Mouse (Mus musculus): Measurements from ENCODE around the gene Slc51b. TPM values are rescaled to one million over a fixed set of nuclear protein-coding genes. Genes with fewer than 3 reads are reported as not detected.

Slc51b gene
- polyA plus RNA-seq, 1 experiment, result 13.6 TPM

DNA sequence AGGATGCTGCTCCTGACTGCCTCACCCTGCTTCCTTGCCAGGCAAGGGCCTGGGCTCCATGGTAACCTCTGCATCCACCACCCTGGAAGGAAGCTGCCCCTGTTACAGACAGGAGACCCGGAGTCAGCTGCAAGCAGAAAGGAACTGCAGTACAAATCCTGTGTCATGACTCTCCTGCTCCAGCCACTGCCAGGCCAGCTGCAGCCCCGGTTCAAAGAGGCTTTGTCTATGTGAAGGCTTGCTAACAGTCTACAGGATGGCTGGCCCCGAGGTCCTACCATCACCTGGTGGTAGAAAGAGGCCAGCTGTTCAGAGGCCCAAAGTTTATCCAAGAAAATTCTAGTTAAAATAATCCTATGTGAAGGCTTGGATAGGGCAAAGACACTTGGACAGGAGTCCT lies 11.4 kb downstream of the Slc51b start:
- no peaks in the 10 kb centered on the region for H3K27me3 ChIP-seq (ENCODE audit: control insufficient read depth, insufficient read depth, low read length)
- H3K36me3 ChIP-seq (ENCODE audit: control insufficient read depth, insufficient read depth, low read length), result peaks cover 36% of the 10 kb centered on the region
- H3K27ac ChIP-seq (ENCODE audit: insufficient read depth, low read depth, low read length), result no peak overlapping the region
- H3K4me1 ChIP-seq (ENCODE audit: control insufficient read depth, insufficient read depth, insufficient read length, low read length), result peaks cover 23% of the 10 kb centered on the region; the same call in 1 of the 2 replicates
- 62% methylated on average over 3 of the region's 3 CpGs for WGBS
- TF ChIP-seq CTCF (IDR thresholded peaks at IDR 0.05; ENCODE audit: extremely low read depth, insufficient read length, insufficient replicate concordance, low read depth, low read length), result no peak
- TF ChIP-seq POLR2A (IDR thresholded peaks at IDR 0.05; ENCODE audit: low read depth, low read length), result no peak
- H3K4me3 ChIP-seq (ENCODE audit: low read depth, low read length), result no peak overlapping the region

DNA sequence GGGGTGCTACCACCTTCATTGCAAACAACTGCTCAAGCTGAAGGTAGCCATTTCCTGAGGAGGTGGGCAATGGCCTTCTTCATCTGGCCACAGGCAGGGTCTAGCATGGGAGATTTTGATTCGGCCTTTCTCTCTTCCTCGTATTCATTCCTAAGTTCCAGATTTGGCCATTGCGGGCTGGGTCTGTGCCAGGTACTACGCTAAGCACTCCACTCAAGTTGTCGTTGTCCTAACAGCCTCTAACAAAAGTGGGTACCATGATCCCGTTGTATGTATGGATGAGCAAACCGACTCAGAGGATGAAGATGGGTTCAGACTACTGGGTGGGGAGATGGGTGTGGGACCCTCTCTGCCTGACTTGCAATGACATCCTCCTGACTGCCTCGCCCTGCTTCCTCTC lies 12.4 kb downstream of the Slc51b start:
- no peak overlapping the region for H3K4me3 ChIP-seq (ENCODE audit: low read depth, low read length)
- peaks cover 21% of the 10 kb centered on the region; the same call in 1 of the 2 replicates for H3K4me1 ChIP-seq (ENCODE audit: control insufficient read depth, insufficient read depth, insufficient read length, low read length)
- TF ChIP-seq CTCF (IDR thresholded peaks at IDR 0.05; ENCODE audit: extremely low read depth, insufficient read length, insufficient replicate concordance, low read depth, low read length) (no peak), POLR2A (IDR thresholded peaks at IDR 0.05; ENCODE audit: low read depth, low read length) (no peak)
- WGBS, result 84% methylated on average over 8 of the region's 8 CpGs
- no peak overlapping the region for H3K27ac ChIP-seq (ENCODE audit: insufficient read depth, low read depth, low read length)
- H3K36me3 ChIP-seq (ENCODE audit: control insufficient read depth, insufficient read depth, low read length), result peaks cover 35% of the 10 kb centered on the region
- no peaks in the 10 kb centered on the region for H3K27me3 ChIP-seq (ENCODE audit: control insufficient read depth, insufficient read depth, low read length)

DNA sequence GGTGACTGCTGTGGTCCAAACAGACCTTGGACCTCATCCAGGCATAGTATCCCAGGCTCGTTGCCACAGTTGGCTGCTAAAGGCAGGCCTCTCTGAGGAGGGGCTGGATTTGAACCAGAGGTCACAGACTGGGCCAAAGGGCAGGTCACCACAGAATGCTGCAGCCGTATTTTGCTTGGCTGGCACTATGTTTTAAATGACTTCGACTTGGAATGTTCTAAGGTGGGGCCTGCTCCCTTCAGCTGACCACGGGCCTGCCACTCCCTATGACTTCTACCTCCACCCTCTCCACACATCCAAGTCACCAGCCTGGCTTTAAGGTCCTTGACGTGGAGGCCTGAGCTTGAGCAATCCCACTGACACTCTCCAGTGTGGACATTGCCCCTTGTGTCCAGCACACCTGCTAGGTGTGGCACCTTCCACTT lies 13.9 kb downstream of the Slc51b start:
- peaks cover 26% of the 10 kb centered on the region for H3K36me3 ChIP-seq (ENCODE audit: control insufficient read depth, insufficient read depth, low read length)
- 35% methylated on average over 5 of the region's 5 CpGs for WGBS
- H3K4me3 ChIP-seq (ENCODE audit: low read depth, low read length), result no peak overlapping the region
- peaks cover 27% of the 10 kb centered on the region; the same call in 1 of the 2 replicates for H3K4me1 ChIP-seq (ENCODE audit: control insufficient read depth, insufficient read depth, insufficient read length, low read length)
- H3K27me3 ChIP-seq (ENCODE audit: control insufficient read depth, insufficient read depth, low read length), result no peaks in the 10 kb centered on the region
- TF ChIP-seq POLR2A (IDR thresholded peaks at IDR 0.05; ENCODE audit: low read depth, low read length), result no peak
- no peak for TF ChIP-seq CTCF (IDR thresholded peaks at IDR 0.05; ENCODE audit: extremely low read depth, insufficient read length, insufficient replicate concordance, low read depth, low read length)
- peak overlapping the region; percentile 85 for H3K27ac ChIP-seq (ENCODE audit: insufficient read depth, low read depth, low read length)

DNA sequence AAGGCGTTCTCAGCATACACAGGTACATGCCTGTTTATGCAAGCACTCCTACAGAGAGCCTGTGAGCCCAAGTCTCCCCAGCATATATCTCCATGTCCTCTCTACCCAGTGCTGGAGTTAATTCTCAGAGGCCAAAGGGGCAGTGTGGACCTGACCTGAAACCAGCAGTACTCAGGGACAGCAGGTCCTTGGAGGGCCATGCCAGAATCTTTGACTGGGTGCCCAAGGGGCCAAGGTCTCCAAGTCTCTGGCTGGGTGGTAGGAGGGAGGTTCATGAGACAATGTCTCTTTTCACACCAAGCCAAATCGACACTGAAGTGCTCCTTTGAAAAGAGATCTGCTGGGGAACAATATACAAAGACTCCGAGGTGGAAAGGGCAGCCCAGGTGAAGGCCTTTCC lies 14.9 kb downstream of the Slc51b start:
- Histone ChIP-seq H3K27ac (ENCODE audit: insufficient read depth, low read depth, low read length) (peak overlapping the region; percentile 85), H3K27me3 (ENCODE audit: control insufficient read depth, insufficient read depth, low read length) (no peaks in the 10 kb centered on the region), H3K36me3 (ENCODE audit: control insufficient read depth, insufficient read depth, low read length) (peaks cover 18% of the 10 kb centered on the region), H3K4me3 (ENCODE audit: low read depth, low read length) (no peak overlapping the region), H3K4me1 (ENCODE audit: control insufficient read depth, insufficient read depth, insufficient read length, low read length) (peaks cover 27% of the 10 kb centered on the region; the same call in 1 of the 2 replicates)
- no peak for TF ChIP-seq POLR2A (IDR thresholded peaks at IDR 0.05; ENCODE audit: low read depth, low read length)
- no peak for TF ChIP-seq CTCF (IDR thresholded peaks at IDR 0.05; ENCODE audit: extremely low read depth, insufficient read length, insufficient replicate concordance, low read depth, low read length)
- WGBS, result 82% methylated on average over 3 of the region's 3 CpGs

DNA sequence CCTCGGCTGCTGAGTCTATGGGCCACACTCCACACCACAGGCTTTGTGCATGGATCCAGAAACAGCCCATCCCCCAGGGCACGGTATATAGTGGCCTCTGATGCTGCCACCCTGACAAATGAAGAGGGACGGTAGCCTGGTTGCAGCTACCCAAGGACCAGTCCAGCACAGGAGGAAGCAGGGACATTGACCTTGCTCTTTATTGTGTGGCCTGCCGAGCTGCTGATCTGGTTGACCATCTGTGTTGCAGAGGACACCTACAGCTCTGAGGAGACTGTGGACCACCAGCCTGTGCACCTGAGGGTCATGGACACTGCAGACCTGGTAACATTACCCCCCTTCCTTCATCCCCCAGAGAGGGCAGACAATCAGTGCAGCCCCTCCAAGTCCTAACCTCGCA lies 15.4 kb downstream of the Slc51b start:
- 88% methylated on average over 5 of the region's 5 CpGs for WGBS

DNA sequence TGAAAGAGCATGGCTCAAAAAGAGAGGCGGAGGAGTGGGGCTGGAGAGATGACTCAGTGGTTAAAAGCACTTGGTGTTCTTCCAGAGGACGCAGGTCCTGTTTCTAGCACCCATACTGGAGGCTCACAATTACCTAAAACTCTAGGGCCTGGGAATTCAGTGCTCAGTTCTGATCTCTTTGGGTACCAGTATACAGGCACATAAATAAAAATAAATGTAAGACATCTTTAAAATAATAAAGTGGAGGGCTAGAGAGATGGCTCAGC lies 17.6 kb downstream of the Slc51b start:
- Histone ChIP-seq H3K4me3 (ENCODE audit: low read depth, low read length) (no peak overlapping the region), H3K36me3 (ENCODE audit: control insufficient read depth, insufficient read depth, low read length) (no peaks in the 10 kb centered on the region), H3K4me1 (ENCODE audit: control insufficient read depth, insufficient read depth, insufficient read length, low read length) (peaks cover 22% of the 10 kb centered on the region; the same call in 1 of the 2 replicates), H3K27ac (ENCODE audit: insufficient read depth, low read depth, low read length) (no peak overlapping the region), H3K27me3 (ENCODE audit: control insufficient read depth, insufficient read depth, low read length) (no peaks in the 10 kb centered on the region)
- 69% methylated on average over 2 of the region's 2 CpGs for WGBS
- TF ChIP-seq CTCF (IDR thresholded peaks at IDR 0.05; ENCODE audit: extremely low read depth, insufficient read length, insufficient replicate concordance, low read depth, low read length), result no peak
- no peak for TF ChIP-seq POLR2A (IDR thresholded peaks at IDR 0.05; ENCODE audit: low read depth, low read length)

More for the DNA sequence above, 15.4 kb downstream of the Slc51b start:
- Histone ChIP-seq H3K27me3 (ENCODE audit: control insufficient read depth, insufficient read depth, low read length) (no peaks in the 10 kb centered on the region), H3K36me3 (ENCODE audit: control insufficient read depth, insufficient read depth, low read length) (peaks cover 13% of the 10 kb centered on the region), H3K27ac (ENCODE audit: insufficient read depth, low read depth, low read length) (no peak overlapping the region), H3K4me1 (ENCODE audit: control insufficient read depth, insufficient read depth, insufficient read length, low read length) (peaks cover 27% of the 10 kb centered on the region; the same call in 1 of the 2 replicates), H3K4me3 (ENCODE audit: low read depth, low read length) (no peak overlapping the region)
- no peak for TF ChIP-seq POLR2A (IDR thresholded peaks at IDR 0.05; ENCODE audit: low read depth, low read length)
- no peak for TF ChIP-seq CTCF (IDR thresholded peaks at IDR 0.05; ENCODE audit: extremely low read depth, insufficient read length, insufficient replicate concordance, low read depth, low read length)

DNA sequence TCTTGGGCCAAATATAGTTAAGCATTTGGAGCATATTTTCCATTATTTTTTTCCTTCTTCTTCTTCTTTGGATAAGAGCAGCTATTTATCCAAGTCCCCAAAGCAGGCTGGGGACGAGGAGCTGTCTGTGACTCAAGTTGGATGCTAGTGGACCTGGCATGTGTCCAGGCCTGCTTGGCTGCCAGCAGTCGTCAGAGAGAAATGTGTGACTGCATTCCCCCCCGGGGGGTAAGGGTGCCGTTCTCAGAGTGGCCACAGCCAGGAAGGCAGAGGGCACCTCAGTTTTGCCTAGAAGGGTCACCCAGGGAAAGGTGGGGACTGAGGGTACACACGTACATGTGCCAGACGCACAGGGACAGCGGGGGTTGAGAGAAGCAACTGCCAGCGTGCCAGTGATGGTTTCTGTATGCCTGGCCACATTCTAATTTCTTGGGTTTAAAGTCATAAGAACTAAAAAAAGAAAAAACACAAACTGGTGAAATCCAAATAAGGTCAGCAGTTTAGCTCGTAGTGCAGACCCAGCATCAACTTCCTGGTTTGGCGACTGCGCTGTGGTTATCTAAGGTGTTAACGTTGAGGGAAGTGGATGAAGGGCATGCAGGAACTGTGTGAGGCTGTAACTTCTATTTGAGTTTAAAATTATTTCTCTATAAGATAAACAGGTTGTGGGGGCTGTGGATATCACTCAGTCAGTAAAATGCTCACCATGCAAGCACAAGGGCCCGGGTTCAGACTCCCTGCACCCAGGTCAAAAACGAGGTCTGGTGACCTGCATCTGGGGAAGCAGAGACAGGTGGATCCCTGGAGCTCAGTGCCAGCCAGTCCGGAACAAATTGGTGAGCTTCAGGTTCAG lies 18.2 kb downstream of the Slc51b start:
- no peak overlapping the region for H3K27ac ChIP-seq (ENCODE audit: insufficient read depth, low read depth, low read length)
- no peak for TF ChIP-seq CTCF (IDR thresholded peaks at IDR 0.05; ENCODE audit: extremely low read depth, insufficient read length, insufficient replicate concordance, low read depth, low read length)
- no peak for TF ChIP-seq POLR2A (IDR thresholded peaks at IDR 0.05; ENCODE audit: low read depth, low read length)

More for the DNA sequence above, 18.2 kb downstream of the Slc51b start:
- H3K4me3 ChIP-seq (ENCODE audit: low read depth, low read length), result no peak overlapping the region
- H3K36me3 ChIP-seq (ENCODE audit: control insufficient read depth, insufficient read depth, low read length), result no peaks in the 10 kb centered on the region
- H3K4me1 ChIP-seq (ENCODE audit: control insufficient read depth, insufficient read depth, insufficient read length, low read length), result peaks cover 17% of the 10 kb centered on the region; the same call in 1 of the 2 replicates
- no peaks in the 10 kb centered on the region for H3K27me3 ChIP-seq (ENCODE audit: control insufficient read depth, insufficient read depth, low read length)
- WGBS, result 28% methylated on average over 15 of the region's 15 CpGs
